In the genomic region with DNA sequence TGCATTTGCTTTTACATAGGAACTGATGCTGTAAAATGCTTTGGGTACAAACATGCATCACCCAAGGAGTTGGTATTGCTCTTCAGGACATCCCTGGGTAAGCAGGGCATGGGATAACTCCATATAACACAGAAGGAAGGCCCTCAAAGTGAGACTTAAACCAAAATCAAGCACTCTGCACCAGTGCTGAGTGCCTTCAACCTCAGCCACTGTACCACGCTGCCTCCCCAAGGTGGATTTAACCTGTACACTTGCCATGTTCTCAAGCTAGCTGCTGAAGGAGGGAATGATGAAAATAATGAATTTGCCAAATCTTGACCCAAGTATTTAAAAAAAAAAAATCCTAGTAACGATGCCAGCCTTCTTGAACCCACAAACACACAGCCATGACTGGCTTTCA, we compare ENCODE assay signal across 8 mouse cellular contexts. TPM values are rescaled to one million over a fixed set of nuclear protein-coding genes. Genes with fewer than 3 reads are reported as not detected.
DNase-seq lines count a peak whose midpoint lies in the region; ATAC-seq and TF ChIP-seq lines count a peak whose summit lies in the region.

No protein-coding gene starts in this region.

- intact Hi-C loops in heart, adult 2 months (cut with DNase I): no loop called here

- WGBS in heart, embryonic 13.5 days: 51% methylated on average over 2 of the region's 2 CpGs
- 71% methylated on average over 2 of the region's 2 CpGs for WGBS in heart, adult 2 months
- WGBS in forebrain, embryonic 12.5 days: 31% methylated on average over 2 of the region's 2 CpGs
- WGBS in liver, embryonic 14.5 days (ENCODE audit: insufficient replicate concordance): 27% methylated on average over 2 of the region's 2 CpGs

- H3K4me2 ChIP-seq in heart, embryonic 13.5 days: peak overlapping the region; percentile 83
- peak overlapping the region; percentile 66 for H3K4me2 ChIP-seq in forebrain, embryonic 12.5 days
- peak overlapping the region; percentile 90 for H3K4me2 ChIP-seq in liver, embryonic 14.5 days (ENCODE audit: low read depth)

- no peak for DNase-seq in heart, adult 2 months
- DNase-seq in liver, embryonic 14.5 days (ENCODE audit: low read depth in 3 of 3, low spot score in 3 of 3): no peak
- no peak for DNase-seq in thymus, postnatal 36 days
- DNase-seq in Muller cell, postnatal 12 days (ENCODE audit: inconsistent ontology term): no peak

- H3K9me3 ChIP-seq in heart, embryonic 13.5 days: no peaks in the 10 kb centered on the region
- H3K9me3 ChIP-seq in E14TG2a.4 (ENCODE audit: low read length): no peaks in the 10 kb centered on the region
- H3K9me3 ChIP-seq in forebrain, embryonic 12.5 days: no peaks in the 10 kb centered on the region
- H3K9me3 ChIP-seq in liver, embryonic 14.5 days (ENCODE audit: control insufficient read depth, low read length): no peaks in the 10 kb centered on the region

- no peak for TF ChIP-seq EP300 in heart, adult 2 months (IDR thresholded peaks at IDR 0.05; ENCODE audit: insufficient read depth, low read depth, low read length)
- no peak for TF ChIP-seq EP300 in liver, embryonic 14.5 days (IDR thresholded peaks at IDR 0.05; ENCODE audit: low read depth)

- H3K79me2 ChIP-seq in heart, adult 2 months (replicated peaks; ENCODE audit: control insufficient read depth, insufficient read depth, low read length): peaks cover 6% of the 10 kb centered on the region; the same call in 1 of the 2 replicates

- no peaks in the 10 kb centered on the region for H3K27me3 ChIP-seq in heart, embryonic 13.5 days (replicated peaks)
- no peaks in the 10 kb centered on the region for H3K27me3 ChIP-seq in heart, adult 2 months (ENCODE audit: control insufficient read depth, insufficient read depth, low read length)
- no peaks in the 10 kb centered on the region for H3K27me3 ChIP-seq in E14TG2a.4 (ENCODE audit: insufficient read depth, low read length)
- H3K27me3 ChIP-seq in forebrain, embryonic 12.5 days: no peaks in the 10 kb centered on the region
- no peaks in the 10 kb centered on the region for H3K27me3 ChIP-seq in liver, embryonic 14.5 days (ENCODE audit: control insufficient read depth, insufficient read depth, low read length)

- peak overlapping the region; percentile 76 for H3K4me3 ChIP-seq in heart, embryonic 13.5 days
- no peak overlapping the region for H3K4me3 ChIP-seq in heart, adult 2 months
- peak overlapping the region; percentile 91 for H3K4me3 ChIP-seq in E14TG2a.4 (replicated peaks; ENCODE audit: low read length)
- peak overlapping the region; percentile 78 for H3K4me3 ChIP-seq in forebrain, embryonic 12.5 days (replicated peaks)
- peak overlapping the region; percentile 85 to 86 for H3K4me3 ChIP-seq in liver, embryonic 14.5 days (ENCODE audit: insufficient read depth in 1 of 2, low read depth in 2 of 2, low read length in 2 of 2)

- TF ChIP-seq POLR2A in heart, adult 2 months (IDR thresholded peaks at IDR 0.05; ENCODE audit: insufficient read depth, low read depth, low read length): no peak

- TF ChIP-seq CTCF in heart, adult 2 months (IDR thresholded peaks at IDR 0.05): no peak
- TF ChIP-seq CTCF in E14TG2a.4 (conservative IDR thresholded peaks at IDR 0.05; ENCODE audit: low read length): no peak
- TF ChIP-seq CTCF in liver, embryonic 14.5 days (IDR thresholded peaks at IDR 0.05; ENCODE audit: low read depth): peak; percentile 52

- peak overlapping the region; percentile 92 for H3K9ac ChIP-seq in heart, embryonic 13.5 days
- H3K9ac ChIP-seq in heart, adult 2 months (ENCODE audit: low read depth, low read length): no peak overlapping the region
- peak overlapping the region; percentile 83 for H3K9ac ChIP-seq in forebrain, embryonic 12.5 days
- peak overlapping the region; percentile 88 for H3K9ac ChIP-seq in liver, embryonic 14.5 days (replicated peaks)

- no peak for ATAC-seq in heart, embryonic 13.5 days (ENCODE audit: extremely low read depth, insufficient number of reproducible peaks, low FRiP score, low TSS enrichment)
- no peak for ATAC-seq in forebrain, embryonic 12.5 days (ENCODE audit: low FRiP score)
- no peak for ATAC-seq in liver, embryonic 14.5 days (ENCODE audit: insufficient read depth)
- ATAC-seq in megakaryocyte progenitor cell, adult 5-6 weeks (replicated peaks; ENCODE audit: poor library complexity): no peak

- H3K36me3 ChIP-seq in heart, embryonic 13.5 days: no peaks in the 10 kb centered on the region
- H3K36me3 ChIP-seq in heart, adult 2 months (ENCODE audit: control insufficient read depth, insufficient read depth, low read length): no peaks in the 10 kb centered on the region
- H3K36me3 ChIP-seq in E14TG2a.4 (ENCODE audit: insufficient read depth, low read length): 0 out of 2 replicates have a peak, but pooled peaks cover 6% of the 10 kb centered on the region
- no peaks in the 10 kb centered on the region for H3K36me3 ChIP-seq in forebrain, embryonic 12.5 days (replicated peaks)
- no peaks in the 10 kb centered on the region for H3K36me3 ChIP-seq in liver, embryonic 14.5 days (replicated peaks; ENCODE audit: control insufficient read depth, insufficient read depth, low read depth)

- H3K27ac ChIP-seq in heart, embryonic 13.5 days (replicated peaks): no peak overlapping the region
- no peak overlapping the region for H3K27ac ChIP-seq in heart, adult 2 months
- H3K27ac ChIP-seq in forebrain, embryonic 12.5 days: no peak overlapping the region
- H3K27ac ChIP-seq in liver, embryonic 14.5 days: peak overlapping the region; percentile 38

- H3K4me1 ChIP-seq in heart, embryonic 13.5 days: peaks cover 30% of the 10 kb centered on the region
- no peaks in the 10 kb centered on the region; the same call in none of the 2 replicates for H3K4me1 ChIP-seq in heart, adult 2 months (ENCODE audit: control insufficient read depth, insufficient read depth, low read length)
- H3K4me1 ChIP-seq in E14TG2a.4 (replicated peaks; ENCODE audit: low read depth, low read length): peaks cover 68% of the 10 kb centered on the region
- peaks cover 17% of the 10 kb centered on the region for H3K4me1 ChIP-seq in forebrain, embryonic 12.5 days
- peaks cover 26 to 44% of the 10 kb centered on the region in 2 experiments for H3K4me1 ChIP-seq in liver, embryonic 14.5 days (replicated peaks; ENCODE audit: control insufficient read depth in 2 of 2, insufficient read depth in 2 of 2, low read length in 1 of 2)

RNA-seq across cellular contexts. Expression of gene Dpy19l1, which starts 1.3 kb away (rescaled TPM):
- 5.8 and 6.4 TPM in 2 replicates for polyA plus RNA-seq in heart, embryonic 13.5 days (2015; fragmentation: Nextera tagmentation; extraction: Ambion mirVana)
- 1 to 10 TPM; 6.9 TPM for total RNA-seq in heart, adult 2 months (2021)
- 5.1 and 7.6 TPM in 2 replicates for polyA plus RNA-seq in heart, adult 2 months (2012; rRNA removed)
- 10.1 and 14.4 TPM in 2 replicates for polyA plus RNA-seq in forebrain, embryonic 12.5 days (2016; fragmentation: Nextera tagmentation; extraction: Ambion mirVana)
- 12.5 and 17.9 TPM in 2 replicates for polyA plus RNA-seq in liver, embryonic 14.5 days (2012; rRNA removed)
- polyA plus RNA-seq in liver, embryonic 14.5 days (2014; fragmentation: Nextera tagmentation; extraction: Ambion mirVana): 10.9 and 15.2 TPM in 2 replicates
- total RNA-seq in megakaryocyte progenitor cell, adult 5-6 weeks (2015): 49.9 and 53.3 TPM in 2 replicates
- total RNA-seq in megakaryocyte progenitor cell, adult 5-6 weeks (2017): 57.9 and 60.2 TPM in 2 replicates
